Mouse (Mus musculus): ENCODE measurements at regions not wholly inside any gene's neighbourhood (a gene's known extent, or its start where the extent isn't known, plus 50 kb on each side); places are given as distances from the start of the nearest gene placed in this dataset.

GRCm38 (mm10) chr10:21824418-21825025, 57.5 kb upstream of the Sgk1 start:
- H3K27me3 ChIP-seq (replicated peaks; ENCODE audit: low read depth, poor library complexity, severe bottlenecking): no peaks in the 10 kb centered on the region
- DNase-seq (ENCODE audit: low spot score): peak; percentile 47
- WGBS: 42% methylated on average over 12 of the region's 12 CpGs
- H3K27ac ChIP-seq (replicated peaks): 0 out of 2 replicates have a peak overlapping the region, but pooled peaks have one; percentile 10
- H3K4me3 ChIP-seq: no peak overlapping the region
- H3K36me3 ChIP-seq (replicated peaks): no peaks in the 10 kb centered on the region
- no peaks in the 10 kb centered on the region for H3K9me3 ChIP-seq
- peaks cover 70% of the 10 kb centered on the region for H3K4me1 ChIP-seq

- no peak overlapping the region; the same call in 1 of the 2 replicates for H3K27ac ChIP-seq (replicated peaks)
- H3K27me3 ChIP-seq (replicated peaks; ENCODE audit: low read depth, poor library complexity, severe bottlenecking): no peaks in the 10 kb centered on the region
- WGBS: 42% methylated on average over 5 of the region's 5 CpGs
- peaks cover 60% of the 10 kb centered on the region for H3K4me1 ChIP-seq
- H3K4me3 ChIP-seq: no peak overlapping the region
- H3K9me3 ChIP-seq: no peaks in the 10 kb centered on the region
- no peaks in the 10 kb centered on the region for H3K36me3 ChIP-seq (replicated peaks)
- DNase-seq (ENCODE audit: low spot score): no peak
Measured at GRCm38 (mm10) chr10:21826793-21827504, 55.0 kb upstream of the Sgk1 start.

- Histone ChIP-seq H3K27ac (replicated peaks) (no peak overlapping the region; the same call in 1 of the 2 replicates), H3K4me1 (peaks cover 59% of the 10 kb centered on the region), H3K27me3 (replicated peaks; ENCODE audit: low read depth, poor library complexity, severe bottlenecking) (no peaks in the 10 kb centered on the region), H3K9me3 (no peaks in the 10 kb centered on the region), H3K4me3 (no peak overlapping the region), H3K36me3 (replicated peaks) (no peaks in the 10 kb centered on the region)
- no peak for DNase-seq (ENCODE audit: low spot score)
- 58% methylated on average over 3 of the region's 3 CpGs for WGBS
Measured at GRCm38 (mm10) chr10:21827505-21827844, 54.5 kb upstream of the Sgk1 start.

- no peaks in the 10 kb centered on the region for H3K9me3 ChIP-seq
- 0 out of 2 replicates have a peak, but pooled peaks cover 3% of the 10 kb centered on the region for H3K27me3 ChIP-seq (replicated peaks; ENCODE audit: low read depth, poor library complexity, severe bottlenecking)
- no peaks in the 10 kb centered on the region for H3K36me3 ChIP-seq (replicated peaks)
- H3K4me3 ChIP-seq: no peak overlapping the region
- peaks cover 48% of the 10 kb centered on the region for H3K4me1 ChIP-seq
- WGBS: 57% methylated on average over 9 of the region's 9 CpGs
- H3K27ac ChIP-seq (replicated peaks): peak overlapping the region; percentile 60
- no peak for DNase-seq (ENCODE audit: low spot score)
Measured at GRCm38 (mm10) chr10:21828432-21829061, 53.4 kb upstream of the Sgk1 start.

- Histone ChIP-seq H3K4me1 (peaks cover 42% of the 10 kb centered on the region), H3K36me3 (replicated peaks) (no peaks in the 10 kb centered on the region), H3K4me3 (no peak overlapping the region), H3K27ac (replicated peaks) (peak overlapping the region; percentile 60), H3K27me3 (replicated peaks; ENCODE audit: low read depth, poor library complexity, severe bottlenecking) (0 out of 2 replicates have a peak, but pooled peaks cover 5% of the 10 kb centered on the region), H3K9me3 (no peaks in the 10 kb centered on the region)
- DNase-seq (ENCODE audit: low spot score): peak; percentile 57
- 25% methylated on average over 11 of the region's 11 CpGs for WGBS
Measured at GRCm38 (mm10) chr10:21829062-21829731, 52.8 kb upstream of the Sgk1 start.

GRCm38 (mm10) chr10:21831002-21831696, 50.8 kb upstream of the Sgk1 start:
- H3K36me3 ChIP-seq (replicated peaks): no peaks in the 10 kb centered on the region
- H3K4me1 ChIP-seq: peaks cover 36% of the 10 kb centered on the region
- no peaks in the 10 kb centered on the region for H3K9me3 ChIP-seq
- no peak overlapping the region for H3K27ac ChIP-seq (replicated peaks)
- H3K4me3 ChIP-seq: no peak overlapping the region
- no peak for DNase-seq (ENCODE audit: low spot score)
- 0 out of 2 replicates have a peak, but pooled peaks cover 5% of the 10 kb centered on the region for H3K27me3 ChIP-seq (replicated peaks; ENCODE audit: low read depth, poor library complexity, severe bottlenecking)
- WGBS: 83% methylated on average over 6 of the region's 6 CpGs

All from embryonic facial prominence, embryonic 10.5 days (tissue).